Mouse (Mus musculus) G1E (cell line): Measurements from ENCODE around the gene Tac2.

ENCODE experiments used
- CTCF ChIP-seq: IDR thresholded peaks from 2 replicates; pipeline ENCODE4 v1.5.1; 2012; ENCODE audit warnings: low read depth, low read length, inconsistent platforms, mixed read lengths
- GATA1 ChIP-seq: IDR thresholded peaks from 2 replicates; pipeline ENCODE4 v1.6.1; 2012; ENCODE audit warnings: borderline replicate concordance, low read length, inconsistent platforms, mixed read lengths
- GATA2 ChIP-seq: IDR thresholded peaks from 2 replicates; pipeline ENCODE4 v1.6.1; 2012; ENCODE audit warnings: low read depth, low read length, inconsistent platforms, borderline replicate concordance
- POLR2AphosphoS5 ChIP-seq: IDR thresholded peaks from 2 replicates; pipeline ENCODE4 v1.6.1; 2012; ENCODE audit warnings: low read depth, low read length, inconsistent platforms; ENCODE audit not compliant: insufficient replicate concordance
- TAL1 ChIP-seq: conservative IDR thresholded peaks from 2 replicates; pipeline ENCODE4 v1.6.1; 2012; ENCODE audit warnings: low read depth, low read length, inconsistent platforms, mixed read lengths

DNA sequence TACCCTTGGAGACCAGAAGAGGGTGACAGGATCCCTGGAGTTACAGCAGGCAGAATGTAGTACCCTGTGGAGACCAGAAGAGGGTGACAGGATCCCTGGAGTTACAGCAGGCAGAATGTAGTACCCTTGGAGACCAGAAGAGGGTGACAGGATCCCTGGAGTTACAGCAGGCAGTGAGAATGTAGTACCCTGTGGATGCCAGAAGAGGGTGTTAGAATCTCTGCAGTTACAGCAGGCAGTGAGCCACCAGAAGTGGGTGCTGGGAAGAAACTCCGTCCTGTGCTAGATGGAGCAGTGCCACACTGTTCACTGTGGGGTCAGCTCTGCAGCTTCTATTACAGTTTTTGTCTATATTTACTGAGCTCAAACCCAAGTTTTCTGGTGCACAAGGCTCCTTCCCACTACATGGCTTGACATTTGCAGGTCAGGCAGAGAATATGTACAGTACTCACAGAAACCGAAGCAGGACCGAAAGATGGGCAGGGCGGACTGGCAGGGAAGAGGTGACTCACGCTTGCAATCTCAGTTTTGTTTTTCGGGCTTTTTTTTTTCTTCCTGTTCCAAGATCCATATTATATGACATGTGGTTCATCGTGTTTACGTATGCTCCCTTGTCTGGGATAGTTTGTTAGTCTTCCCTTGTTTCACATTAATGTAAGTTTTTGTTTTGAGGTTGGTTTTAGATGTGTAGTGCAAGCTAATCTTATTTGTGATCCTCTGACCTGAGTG lies 49.3 kb upstream of the Tac2 start:
- TF ChIP-seq CTCF (peak; percentile 100), GATA1 (no peak), POLR2AphosphoS5 (no peak), GATA2 (no peak), TAL1 (no peak)
